Mouse (Mus musculus) erythroblast, embryonic 14.5 days (primary cell): ENCODE data around the gene Ap1m2.

ENCODE experiments used
- GATA1 ChIP-seq: IDR thresholded peaks from 2 replicates; pipeline ENCODE4 v1.6.1; 2012; ENCODE audit warnings: low read length, inconsistent platforms, mixed read lengths
- TAL1 ChIP-seq: IDR thresholded peaks from 3 replicates; pipeline ENCODE4 v1.6.1; 2012; ENCODE audit warnings: low read length, inconsistent platforms, mixed read lengths

GRCm38 (mm10) chr9:21275013-21275710 is 37.0 kb downstream of the Ap1m2 start:
- TF ChIP-seq TAL1 (peak; percentile 36; the same call in 1 of the 3 replicates), GATA1 (no peak)
